Mouse (Mus musculus): ENCODE results near the gene Otos.

- TF ChIP-seq CTCF (IDR thresholded peaks at IDR 0.05; ENCODE audit: borderline replicate concordance, insufficient read depth, low read length) (peak; percentile 71; the same call in 1 of the 2 replicates), POLR2A (IDR thresholded peaks at IDR 0.05; ENCODE audit: low read depth, low read length) (no peak)
These were observed 889 bp downstream of the Otos start for GRCm38 (mm10) chr1:92647752-92648151.

Measured in embryonic fibroblast, embryonic 13.5 days (primary cell).